Mouse (Mus musculus) lung, postnatal 4 days (tissue): ENCODE measurements around the gene Cryl1.

Experiments
- DNase-seq, 2 experiments: peaks; one replicate each; pipeline ENCODE4 v3.0.0; 2021

Cryl1 gene

DNA sequence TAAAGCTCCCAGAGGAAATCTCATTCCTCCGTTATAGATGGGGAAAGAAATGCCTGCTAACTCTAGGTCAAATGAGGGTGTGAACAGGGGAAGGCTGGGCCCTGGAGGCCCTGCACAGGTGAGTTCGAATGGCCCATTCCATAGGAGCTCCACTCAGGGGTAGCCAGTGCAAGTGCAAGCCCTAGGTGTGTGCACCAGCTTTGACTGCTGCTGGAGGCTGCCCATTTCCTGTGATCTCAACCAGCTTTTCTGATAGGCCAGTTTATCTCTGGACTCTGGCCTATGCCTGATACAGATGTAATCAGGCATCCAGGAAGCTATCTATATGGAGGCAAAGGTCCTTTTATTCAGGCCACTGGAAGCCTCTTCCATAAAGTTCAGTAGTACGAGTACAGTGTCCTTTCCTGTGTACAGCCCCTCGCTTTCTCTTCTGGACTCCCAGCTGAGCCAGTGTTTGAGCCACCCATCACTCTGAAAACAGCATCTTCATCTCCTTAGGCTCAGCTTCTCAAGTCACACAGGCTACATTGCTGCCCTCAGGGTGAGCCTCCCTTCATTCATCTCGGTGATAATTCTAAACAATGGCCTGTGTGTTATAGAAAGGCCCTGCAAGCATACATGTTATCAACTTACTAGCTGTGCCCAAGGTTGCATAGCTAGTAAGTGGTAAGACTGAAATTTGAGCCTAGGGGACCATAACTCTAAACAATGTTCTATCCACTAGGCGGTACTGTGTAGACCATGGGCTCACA, 167.9 kb downstream of the Cryl1 start:
- no peak for DNase-seq
